Mouse (Mus musculus): ENCODE measurements around the gene Dysf. TPM values are rescaled to one million over a fixed set of nuclear protein-coding genes. Genes with fewer than 3 reads are reported as not detected.
A peak's percentile ranks its signal among the peaks of the same experiment; 100 is the strongest.

Dysf gene
- polyA plus RNA-seq, 1 experiment = 21.9 TPM

GRCm38 (mm10) chr6:84048856-84049255, 40.5 kb downstream of the Dysf start:
- no peak for DNase-seq
- TF ChIP-seq POLR2A (IDR thresholded peaks at IDR 0.05; ENCODE audit: borderline replicate concordance, extremely low read depth, low read depth, low read length) = no peak
- no peak for TF ChIP-seq CTCF (IDR thresholded peaks at IDR 0.05; ENCODE audit: insufficient read depth, low read length)

DNA sequence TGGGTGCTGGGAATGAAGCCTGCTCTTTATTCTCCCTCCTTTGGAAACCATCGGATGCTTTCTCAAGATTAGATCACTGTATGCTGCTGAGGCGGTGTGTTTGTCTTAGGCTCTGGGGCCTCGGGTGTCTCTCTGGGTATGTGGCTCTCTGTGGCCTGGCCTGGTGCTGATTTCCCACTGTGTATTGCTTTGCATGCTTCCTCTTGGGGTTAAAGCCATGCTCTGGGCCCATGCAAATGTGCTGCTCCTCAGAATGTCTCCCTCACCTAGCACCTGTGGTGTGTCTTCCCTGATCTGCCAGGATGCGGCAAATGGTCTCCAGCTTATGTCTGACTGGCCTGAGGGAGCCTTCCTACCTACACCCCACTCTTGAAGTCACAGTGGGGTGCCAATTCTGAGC, 41.8 kb downstream of the Dysf start:
- WGBS = 82% methylated on average over 4 of the region's 4 CpGs
- H3K4me1 ChIP-seq (ENCODE audit: control insufficient read depth, insufficient read depth, low read length) = peaks cover 10% of the 10 kb centered on the region
- no peak for DNase-seq
- H3K4me3 ChIP-seq (replicated peaks; ENCODE audit: extremely low read depth, low read depth, low read length) = no peak overlapping the region
- TF ChIP-seq CTCF (IDR thresholded peaks at IDR 0.05; ENCODE audit: insufficient read depth, low read length) = no peak
- TF ChIP-seq POLR2A (IDR thresholded peaks at IDR 0.05; ENCODE audit: borderline replicate concordance, extremely low read depth, low read depth, low read length) = no peak

More at GRCm38 (mm10) chr6:84048856-84049255, 40.5 kb downstream of the Dysf start:
- H3K4me1 ChIP-seq (ENCODE audit: control insufficient read depth, insufficient read depth, low read length) = peaks cover 10% of the 10 kb centered on the region
- H3K4me3 ChIP-seq (replicated peaks; ENCODE audit: extremely low read depth, low read depth, low read length) = no peak overlapping the region
- 42% methylated on average over 2 of the region's 2 CpGs for WGBS

GRCm38 (mm10) chr6:84051032-84051431, 42.6 kb downstream of the Dysf start:
- TF ChIP-seq POLR2A (IDR thresholded peaks at IDR 0.05; ENCODE audit: borderline replicate concordance, extremely low read depth, low read depth, low read length) = no peak
- peaks cover 10% of the 10 kb centered on the region for H3K4me1 ChIP-seq (ENCODE audit: control insufficient read depth, insufficient read depth, low read length)
- DNase-seq = no peak
- no peak overlapping the region for H3K4me3 ChIP-seq (replicated peaks; ENCODE audit: extremely low read depth, low read depth, low read length)
- WGBS = 36% methylated on average over 6 of the region's 6 CpGs

DNA sequence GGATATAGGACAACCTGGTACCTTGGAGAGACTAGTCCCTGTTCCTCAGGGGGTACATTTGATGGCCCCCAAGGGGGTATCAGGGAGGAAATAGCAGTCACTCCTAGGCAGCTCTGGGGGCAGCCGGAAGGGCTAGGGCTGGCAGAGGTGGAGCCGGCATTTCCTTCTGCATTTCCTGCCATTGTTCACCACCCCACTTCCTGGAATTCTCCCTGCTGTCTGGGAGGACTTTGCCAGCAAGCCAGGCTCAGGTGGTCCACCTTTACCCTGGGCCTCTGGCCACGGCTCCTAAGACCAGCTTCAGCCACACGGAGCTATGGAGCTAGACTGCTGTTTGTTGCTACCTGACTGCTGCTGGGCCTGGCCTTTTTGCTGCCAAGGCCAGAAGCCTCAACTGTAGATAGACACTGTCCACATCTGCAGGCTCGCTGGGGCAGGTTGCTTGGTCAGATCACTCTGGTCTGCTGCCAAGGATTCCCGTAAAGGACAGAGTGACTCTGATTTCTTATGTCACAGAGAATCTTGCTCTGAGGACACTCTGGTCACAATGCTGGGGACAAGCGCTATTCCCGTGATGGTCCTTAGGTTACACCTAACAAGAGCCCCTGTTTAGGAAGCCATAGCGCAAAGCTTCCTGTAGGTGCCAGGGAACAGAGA, 45.6 kb downstream of the Dysf start:
- TF ChIP-seq CTCF (IDR thresholded peaks at IDR 0.05; ENCODE audit: insufficient read depth, low read length) (no peak), POLR2A (IDR thresholded peaks at IDR 0.05; ENCODE audit: borderline replicate concordance, extremely low read depth, low read depth, low read length) (no peak)
- Histone ChIP-seq H3K4me1 (ENCODE audit: control insufficient read depth, insufficient read depth, low read length) (peaks cover 10% of the 10 kb centered on the region), H3K4me3 (replicated peaks; ENCODE audit: extremely low read depth, low read depth, low read length) (no peak overlapping the region)
- WGBS = 54% methylated on average over 9 of the region's 9 CpGs
- DNase-seq = no peak

GRCm38 (mm10) chr6:84055619-84056018, 47.2 kb downstream of the Dysf start:
- Histone ChIP-seq H3K4me1 (ENCODE audit: control insufficient read depth, insufficient read depth, low read length) (peaks cover 10% of the 10 kb centered on the region), H3K4me3 (replicated peaks; ENCODE audit: extremely low read depth, low read depth, low read length) (no peak overlapping the region)
- no peak for DNase-seq
- TF ChIP-seq CTCF (IDR thresholded peaks at IDR 0.05; ENCODE audit: insufficient read depth, low read length) = no peak
- no peak for TF ChIP-seq POLR2A (IDR thresholded peaks at IDR 0.05; ENCODE audit: borderline replicate concordance, extremely low read depth, low read depth, low read length)
- WGBS = 55% methylated on average over 1 of the region's 1 CpGs

DNA sequence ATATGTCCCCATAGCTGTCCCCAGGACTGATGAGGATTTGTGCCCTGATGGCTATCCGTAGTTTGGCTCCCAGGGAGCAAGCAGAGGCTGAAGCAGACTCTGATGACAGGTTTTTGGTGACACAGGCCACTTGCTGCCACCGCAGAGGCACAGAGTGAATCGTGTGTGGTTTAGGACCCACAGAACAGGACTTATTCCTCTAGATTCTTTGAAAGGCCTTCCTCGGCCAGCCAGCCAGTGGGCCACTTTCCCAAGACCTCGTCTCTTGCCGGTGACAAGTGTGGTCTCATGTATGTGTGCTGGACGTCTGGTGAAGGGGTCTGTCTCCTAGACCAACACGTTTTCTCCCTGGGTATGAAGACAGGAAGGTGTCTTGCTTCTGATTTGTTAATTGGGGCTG, 48.8 kb downstream of the Dysf start:
- Histone ChIP-seq H3K4me1 (ENCODE audit: control insufficient read depth, insufficient read depth, low read length) (peaks cover 6% of the 10 kb centered on the region; the same call in 1 of the 2 replicates), H3K4me3 (replicated peaks; ENCODE audit: extremely low read depth, low read depth, low read length) (no peak overlapping the region)
- WGBS = 83% methylated on average over 8 of the region's 8 CpGs
- TF ChIP-seq CTCF (IDR thresholded peaks at IDR 0.05; ENCODE audit: insufficient read depth, low read length) (no peak), POLR2A (IDR thresholded peaks at IDR 0.05; ENCODE audit: borderline replicate concordance, extremely low read depth, low read depth, low read length) (no peak)
- DNase-seq = no peak

DNA sequence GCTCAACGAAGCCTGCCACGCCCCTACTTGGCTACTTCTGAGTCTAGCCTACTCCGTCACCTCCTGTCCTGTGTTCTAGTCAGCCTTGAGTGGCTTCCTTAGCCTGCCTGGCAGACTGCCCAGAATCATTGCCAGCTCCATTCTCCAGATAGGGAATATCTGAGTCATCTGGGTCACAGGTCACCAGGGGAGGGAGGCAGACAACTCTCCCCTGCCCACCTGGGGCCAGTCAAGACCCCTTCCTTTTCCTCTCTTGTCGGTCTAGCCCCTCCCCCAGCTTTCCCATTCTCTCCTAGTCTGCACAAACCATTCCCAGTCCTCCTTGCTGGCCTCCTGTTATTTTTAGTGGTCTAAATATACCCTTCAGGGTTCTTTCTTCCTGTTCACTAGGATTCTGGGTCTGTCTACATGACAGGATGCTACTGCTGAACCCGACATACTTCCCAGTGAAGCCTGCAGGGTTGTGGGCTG, 50.3 kb downstream of the Dysf start:
- TF ChIP-seq POLR2A (IDR thresholded peaks at IDR 0.05; ENCODE audit: borderline replicate concordance, extremely low read depth, low read depth, low read length) = no peak
- no peak for TF ChIP-seq CTCF (IDR thresholded peaks at IDR 0.05; ENCODE audit: insufficient read depth, low read length)
- peak; percentile 24 for DNase-seq
- Histone ChIP-seq H3K4me1 (ENCODE audit: control insufficient read depth, insufficient read depth, low read length) (peaks cover under 1% of the 10 kb centered on the region; the same call in 1 of the 2 replicates), H3K4me3 (replicated peaks; ENCODE audit: extremely low read depth, low read depth, low read length) (no peak overlapping the region)
- 28% methylated on average over 5 of the region's 5 CpGs for WGBS

DNA sequence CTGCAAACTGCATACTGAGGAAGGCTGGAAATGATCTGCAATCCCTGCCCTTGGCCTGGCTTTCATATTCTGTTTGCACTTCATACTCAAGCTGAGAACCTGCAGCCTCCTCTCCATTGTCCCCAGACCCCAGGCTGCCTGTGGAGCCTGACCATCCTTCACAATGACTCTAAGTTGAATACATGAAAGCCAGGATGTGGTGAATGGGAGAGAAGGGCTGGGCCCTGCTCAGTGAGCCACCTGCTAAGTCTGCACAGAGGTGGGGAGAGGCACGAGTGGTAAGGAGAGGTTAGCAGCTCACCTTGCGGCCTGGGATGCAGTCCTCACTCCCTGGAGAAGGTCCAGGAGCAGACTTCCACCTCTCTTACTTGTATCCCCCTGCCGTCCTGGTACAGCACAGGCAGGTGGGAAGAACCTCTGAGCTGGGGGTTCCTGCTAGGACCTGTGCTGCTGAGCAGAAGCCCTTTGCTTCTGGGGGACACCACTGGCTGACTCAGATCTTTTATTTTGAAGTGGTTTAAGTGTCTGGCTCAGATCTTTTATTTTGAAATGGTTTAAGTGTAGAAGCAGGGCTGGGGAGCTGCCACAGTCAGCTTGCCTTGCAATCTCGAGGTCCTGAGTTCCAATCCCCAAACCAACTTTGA, 51.5 kb downstream of the Dysf start:
- Histone ChIP-seq H3K4me1 (ENCODE audit: control insufficient read depth, insufficient read depth, low read length) (no peaks in the 10 kb centered on the region), H3K4me3 (replicated peaks; ENCODE audit: extremely low read depth, low read depth, low read length) (no peak overlapping the region)
- DNase-seq = no peak
- WGBS = 60% methylated on average over 4 of the region's 4 CpGs
- TF ChIP-seq POLR2A (IDR thresholded peaks at IDR 0.05; ENCODE audit: borderline replicate concordance, extremely low read depth, low read depth, low read length) = no peak
- no peak for TF ChIP-seq CTCF (IDR thresholded peaks at IDR 0.05; ENCODE audit: insufficient read depth, low read length)

DNA sequence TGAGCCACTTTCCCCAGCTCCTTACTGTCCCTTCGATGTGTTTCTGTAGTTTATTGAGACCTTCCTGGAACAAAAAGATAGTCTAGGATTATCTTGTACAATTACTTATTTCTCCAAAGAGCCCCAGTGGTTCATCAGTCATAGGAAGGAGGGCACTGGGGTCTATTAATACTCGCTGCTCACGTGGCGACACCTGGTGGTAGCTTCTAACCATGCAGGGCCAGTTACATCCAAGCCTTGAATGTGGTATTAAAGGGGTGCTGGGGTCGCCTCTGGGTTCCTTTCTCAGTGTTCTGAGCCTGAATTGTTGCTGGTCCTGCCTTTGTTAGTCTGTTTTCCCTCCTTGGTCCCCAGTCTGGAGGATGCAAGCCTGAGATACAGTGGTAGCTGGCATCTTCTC, 52.9 kb downstream of the Dysf start:
- TF ChIP-seq POLR2A (IDR thresholded peaks at IDR 0.05; ENCODE audit: borderline replicate concordance, extremely low read depth, low read depth, low read length) (no peak), CTCF (IDR thresholded peaks at IDR 0.05; ENCODE audit: insufficient read depth, low read length) (peak; percentile 92)
- 6% methylated on average over 5 of the region's 5 CpGs for WGBS
- Histone ChIP-seq H3K4me3 (replicated peaks; ENCODE audit: extremely low read depth, low read depth, low read length) (no peak overlapping the region), H3K4me1 (ENCODE audit: control insufficient read depth, insufficient read depth, low read length) (no peaks in the 10 kb centered on the region)
- DNase-seq = peak; percentile 56

- Histone ChIP-seq H3K4me1 (ENCODE audit: control insufficient read depth, insufficient read depth, low read length) (no peaks in the 10 kb centered on the region), H3K4me3 (replicated peaks; ENCODE audit: extremely low read depth, low read depth, low read length) (no peak overlapping the region)
- no peak for DNase-seq
- TF ChIP-seq POLR2A (IDR thresholded peaks at IDR 0.05; ENCODE audit: borderline replicate concordance, extremely low read depth, low read depth, low read length) = no peak
- TF ChIP-seq CTCF (IDR thresholded peaks at IDR 0.05; ENCODE audit: insufficient read depth, low read length) = no peak
- 61% methylated on average over 5 of the region's 5 CpGs for WGBS
Observed at GRCm38 (mm10) chr6:84062541-84062940, 54.2 kb downstream of the Dysf start.
